Mouse (Mus musculus): Measurements from ENCODE around the gene Gm49393. TPM values are rescaled to one million over a fixed set of nuclear protein-coding genes. Genes with fewer than 3 reads are reported as not detected.

Gene Gm49393
- total and polyA plus RNA-seq, 3 experiments: not detected

- no peak for TF ChIP-seq CTCF (conservative IDR thresholded peaks at IDR 0.05 in 1 of 2, IDR thresholded peaks at IDR 0.05 in 1 of 2; ENCODE audit: low read depth in 2 of 2, low read length in 2 of 2)
- TF ChIP-seq IRF4 (IDR thresholded peaks at IDR 0.05; ENCODE audit: low read depth, low read length): no peak
- Histone ChIP-seq H3K9me3 (replicated peaks; ENCODE audit: low read length) (peaks cover 30% of the 10 kb centered on the region), H3K4me2 (ENCODE audit: insufficient read depth, low read depth, poor library complexity, severe bottlenecking) (no peak overlapping the region), H3K27ac (ENCODE audit: insufficient read depth, low read depth) (no peak overlapping the region), H3K27me3 (replicated peaks) (no peaks in the 10 kb centered on the region), H3K79me2 (replicated peaks; ENCODE audit: control insufficient read depth, extremely low read depth, insufficient read depth, poor library complexity, severe bottlenecking) (no peaks in the 10 kb centered on the region), H3K36me3 (replicated peaks in 1 of 2; ENCODE audit: control insufficient read depth in 1 of 2, insufficient read depth in 1 of 2, low read length in 1 of 2) (no peaks in the 10 kb centered on the region), H3K9ac (ENCODE audit: insufficient read depth, low read depth) (no peak overlapping the region), H3K4me3 (replicated peaks in 1 of 3; ENCODE audit: low read depth in 2 of 3, low read length in 2 of 3, poor library complexity in 1 of 3) (no peak overlapping the region), H3K4me1 (ENCODE audit: control insufficient read depth in 1 of 2, insufficient read depth in 2 of 2) (no peaks in the 10 kb centered on the region)
- in situ Hi-C loops (cut with MboI; ENCODE audit: low pct_ligation_motif_present, low pct_unique_long_range_greater_than_20kb, low sequenced_read_pairs): no loop called here
- no peak for DNase-seq (ENCODE audit: extremely low read depth)
- dilution Hi-C loops (cut with MboI; ENCODE audit: extremely low pct_ligation_motif_present, extremely low pct_unique_long_range_greater_than_20kb, low sequenced_read_pairs): no loop called here
These were observed 86.9 kb downstream of the Gm49393 start for GRCm38 (mm10) chr13:60848241-60849120.

- in situ Hi-C loops (cut with MboI; ENCODE audit: low pct_ligation_motif_present, low pct_unique_long_range_greater_than_20kb, low sequenced_read_pairs): no loop called here
- dilution Hi-C loops (cut with MboI; ENCODE audit: extremely low pct_ligation_motif_present, extremely low pct_unique_long_range_greater_than_20kb, low sequenced_read_pairs): no loop called here
These were observed 92.2 kb downstream of the Gm49393 start for GRCm38 (mm10) chr13:60843153-60843552.

GRCm38 (mm10) chr13:60842703-60843102, 92.7 kb downstream of the Gm49393 start:
- no peak overlapping the region for H3K4me3 ChIP-seq (replicated peaks in 1 of 3; ENCODE audit: low read depth in 2 of 3, low read length in 2 of 3, poor library complexity in 1 of 3)
- no peak overlapping the region for H3K27ac ChIP-seq (ENCODE audit: insufficient read depth, low read depth)
- H3K9ac ChIP-seq (ENCODE audit: insufficient read depth, low read depth): no peak overlapping the region
- DNase-seq (ENCODE audit: extremely low read depth): no peak
- no peak overlapping the region for H3K4me2 ChIP-seq (ENCODE audit: insufficient read depth, low read depth, poor library complexity, severe bottlenecking)
- TF ChIP-seq MAX (IDR thresholded peaks at IDR 0.05; ENCODE audit: low read length) (no peak), EP300 (IDR thresholded peaks at IDR 0.05; ENCODE audit: low read length) (no peak), BHLHE40 (IDR thresholded peaks at IDR 0.05; ENCODE audit: low read depth, low read length) (no peak), USF2 (conservative IDR thresholded peaks at IDR 0.05; ENCODE audit: low read depth, low read length) (no peak), ZNF384 (IDR thresholded peaks at IDR 0.05; ENCODE audit: low read depth, low read length) (no peak), USF1 (IDR thresholded peaks at IDR 0.05; ENCODE audit: low read depth, low read length) (no peak), ELF1 (IDR thresholded peaks at IDR 0.05; ENCODE audit: low read depth, low read length) (no peak), CTCF (conservative IDR thresholded peaks at IDR 0.05 in 1 of 2, IDR thresholded peaks at IDR 0.05 in 1 of 2; ENCODE audit: low read depth in 2 of 2, low read length in 2 of 2) (no peak), TBP (conservative IDR thresholded peaks at IDR 0.05; ENCODE audit: low read depth, low read length) (no peak), SMC3 (IDR thresholded peaks at IDR 0.05; ENCODE audit: low read depth, low read length) (no peak), JUN (IDR thresholded peaks at IDR 0.05; ENCODE audit: insufficient read depth, low read depth, low read length) (no peak), ETS1 (conservative IDR thresholded peaks at IDR 0.05; ENCODE audit: low read depth, low read length) (no peak), CHD1 (IDR thresholded peaks at IDR 0.05; ENCODE audit: low read depth, low read length) (no peak), MYC (IDR thresholded peaks at IDR 0.05; ENCODE audit: low read depth, low read length) (no peak), RAD21 (IDR thresholded peaks at IDR 0.05; ENCODE audit: low read depth, low read length) (no peak), TCF12 (IDR thresholded peaks at IDR 0.05; ENCODE audit: low read depth, low read length) (no peak), MAFK (IDR thresholded peaks at IDR 0.05; ENCODE audit: insufficient replicate concordance, low read length) (no peak), MEF2A (IDR thresholded peaks at IDR 0.05; ENCODE audit: borderline replicate concordance, low read depth, low read length) (no peak)
- H3K9me3 ChIP-seq (replicated peaks; ENCODE audit: low read length): peaks cover 35% of the 10 kb centered on the region
- H3K27me3 ChIP-seq (replicated peaks): no peaks in the 10 kb centered on the region
- H3K79me2 ChIP-seq (replicated peaks; ENCODE audit: control insufficient read depth, extremely low read depth, insufficient read depth, poor library complexity, severe bottlenecking): no peaks in the 10 kb centered on the region
- in situ Hi-C loops (cut with MboI; ENCODE audit: low pct_ligation_motif_present, low pct_unique_long_range_greater_than_20kb, low sequenced_read_pairs) (no loop called here), dilution Hi-C loops (cut with MboI; ENCODE audit: extremely low pct_ligation_motif_present, extremely low pct_unique_long_range_greater_than_20kb, low sequenced_read_pairs) (no loop called here)
- no peaks in the 10 kb centered on the region for H3K36me3 ChIP-seq (replicated peaks in 1 of 2; ENCODE audit: control insufficient read depth in 1 of 2, insufficient read depth in 1 of 2, low read length in 1 of 2)
- no peaks in the 10 kb centered on the region for H3K4me1 ChIP-seq (ENCODE audit: control insufficient read depth in 1 of 2, insufficient read depth in 2 of 2)

More at GRCm38 (mm10) chr13:60843153-60843552, 92.2 kb downstream of the Gm49393 start:
- peaks cover 40% of the 10 kb centered on the region for H3K9me3 ChIP-seq (replicated peaks; ENCODE audit: low read length)
- H3K4me2 ChIP-seq (ENCODE audit: insufficient read depth, low read depth, poor library complexity, severe bottlenecking): no peak overlapping the region
- no peaks in the 10 kb centered on the region for H3K27me3 ChIP-seq (replicated peaks)
- DNase-seq (ENCODE audit: extremely low read depth): no peak
- TF ChIP-seq SIN3A (IDR thresholded peaks at IDR 0.05; ENCODE audit: low read length) (no peak), USF1 (IDR thresholded peaks at IDR 0.05; ENCODE audit: low read depth, low read length) (no peak), USF2 (conservative IDR thresholded peaks at IDR 0.05; ENCODE audit: low read depth, low read length) (no peak), BHLHE40 (IDR thresholded peaks at IDR 0.05; ENCODE audit: low read depth, low read length) (no peak), ZC3H11A (IDR thresholded peaks at IDR 0.05; ENCODE audit: low read depth, low read length) (no peak), POLR2A (IDR thresholded peaks at IDR 0.05; ENCODE audit: low read depth, low read length) (no peak), NELFE (IDR thresholded peaks at IDR 0.05; ENCODE audit: low read depth, low read length) (no peak), HCFC1 (IDR thresholded peaks at IDR 0.05; ENCODE audit: low read depth, low read length) (no peak), MAX (IDR thresholded peaks at IDR 0.05; ENCODE audit: low read length) (no peak), NRF1 (IDR thresholded peaks at IDR 0.05; ENCODE audit: low read depth, low read length) (no peak), E2F4 (IDR thresholded peaks at IDR 0.05; ENCODE audit: insufficient replicate concordance, low read depth, low read length) (no peak), JUN (IDR thresholded peaks at IDR 0.05; ENCODE audit: insufficient read depth, low read depth, low read length) (no peak), TCF12 (IDR thresholded peaks at IDR 0.05; ENCODE audit: low read depth, low read length) (no peak), MEF2A (IDR thresholded peaks at IDR 0.05; ENCODE audit: borderline replicate concordance, low read depth, low read length) (no peak), UBTF (IDR thresholded peaks at IDR 0.05; ENCODE audit: low read depth, low read length) (no peak), CTCF (conservative IDR thresholded peaks at IDR 0.05 in 1 of 2, IDR thresholded peaks at IDR 0.05 in 1 of 2; ENCODE audit: low read depth in 2 of 2, low read length in 2 of 2) (no peak)
- H3K36me3 ChIP-seq (replicated peaks in 1 of 2; ENCODE audit: control insufficient read depth in 1 of 2, insufficient read depth in 1 of 2, low read length in 1 of 2): no peaks in the 10 kb centered on the region
- no peaks in the 10 kb centered on the region for H3K4me1 ChIP-seq (ENCODE audit: control insufficient read depth in 1 of 2, insufficient read depth in 2 of 2)
- no peaks in the 10 kb centered on the region for H3K79me2 ChIP-seq (replicated peaks; ENCODE audit: control insufficient read depth, extremely low read depth, insufficient read depth, poor library complexity, severe bottlenecking)
- no peak overlapping the region for H3K9ac ChIP-seq (ENCODE audit: insufficient read depth, low read depth)
- H3K27ac ChIP-seq (ENCODE audit: insufficient read depth, low read depth): no peak overlapping the region
- H3K4me3 ChIP-seq (replicated peaks in 1 of 3; ENCODE audit: low read depth in 2 of 3, low read length in 2 of 3, poor library complexity in 1 of 3): no peak overlapping the region
